In genomic region chr8:114777271-114777980, GRCm38 (mm10) we compare ENCODE assay signal across 11 mouse cellular contexts.
DNase-seq lines count a peak whose midpoint lies in the region; TF ChIP-seq lines count a peak whose summit lies in the region.
"Had no signal": no experiment of that assay in that cellular context is flagged by ENCODE, and none has a peak within 500 bp of the region (broad histone marks: within the 10 kb centered on the region; RNA-seq: fewer than 3 reads in every experiment).

No protein-coding gene starts in this region.

- H3K36me3 ChIP-seq in heart, embryonic 10.5 days = no peaks in the 10 kb centered on the region
- no peaks in the 10 kb centered on the region for H3K36me3 ChIP-seq in liver, adult 2 months (ENCODE audit: control insufficient read depth, insufficient read depth, low read length)

- H3K27me3 ChIP-seq in heart, embryonic 10.5 days (ENCODE audit: insufficient read depth, poor library complexity, severe bottlenecking) = no peaks in the 10 kb centered on the region
- no peaks in the 10 kb centered on the region for H3K27me3 ChIP-seq in liver, adult 2 months (ENCODE audit: control insufficient read depth, insufficient read depth, low read length)

- WGBS in heart, embryonic 10.5 days = 42% methylated on average over 10 of the region's 10 CpGs
- 52% methylated on average over 10 of the region's 10 CpGs for WGBS in liver, adult 2 months

- H3K4me1 ChIP-seq in heart, embryonic 10.5 days = peaks cover 46% of the 10 kb centered on the region
- H3K4me1 ChIP-seq in liver, adult 2 months (ENCODE audit: control insufficient read depth, insufficient read depth, low read length) = peaks cover 17% of the 10 kb centered on the region

- intact Hi-C loops in gastrocnemius, postnatal 36 days (cut with DNase I) = loop anchor here (10.0 kb wide), 1 partner anchor 1667 kb away; no protein-coding TSS in a partner anchor

- H3K9me3 ChIP-seq in heart, embryonic 10.5 days = no peaks in the 10 kb centered on the region

- TF ChIP-seq CTCF in liver, adult 2 months (IDR thresholded peaks at IDR 0.05; ENCODE audit: low read depth, low read length) = no peak

- no peak overlapping the region for H3K4me3 ChIP-seq in heart, embryonic 10.5 days
- H3K4me3 ChIP-seq in liver, adult 2 months (ENCODE audit: insufficient read depth, low read depth, low read length) = no peak overlapping the region
- H3K4me3 ChIP-seq: heart, adult 2 months had no signal

- no peak for TF ChIP-seq POLR2A in liver, adult 2 months (IDR thresholded peaks at IDR 0.05; ENCODE audit: extremely low read depth, insufficient read depth, low read length)

- no peak overlapping the region for H3K9ac ChIP-seq in liver, adult 2 months (ENCODE audit: low read depth, low read length)
- H3K9ac ChIP-seq: forebrain, postnatal 0 days had no signal

- peak overlapping the region; percentile 62 for H3K27ac ChIP-seq in heart, embryonic 10.5 days
- no peak overlapping the region for H3K27ac ChIP-seq in liver, adult 2 months (replicated peaks; ENCODE audit: insufficient read depth, low read depth, low read length)
- H3K27ac ChIP-seq: heart, adult 2 months had no signal

- no peak for DNase-seq in heart, embryonic 10.5 days (ENCODE audit: low spot score)
- DNase-seq in heart, adult 18-20 months = no peak
- DNase-seq in 3134 (ENCODE audit: extremely low read depth, insufficient read length, low spot score) = peak; percentile 43
- peak; percentile 51 for DNase-seq in adipocyte (ENCODE audit: low spot score)
- peak; percentile 63 for DNase-seq in liver, adult 2 months (ENCODE audit: extremely low read depth, low read depth, low spot score)
- DNase-seq in left cerebral cortex, adult 11 months (ENCODE audit: low spot score) = no peak
- DNase-seq in embryo, embryonic 9.5 days (ENCODE audit: extremely low spot score) = no peak
- DNase-seq in gastrocnemius, postnatal 36 days = no peak
- DNase-seq: cerebellum, adult 18-20 months; forebrain, postnatal 0 days; heart, adult 2 months had no signal

- no peaks in the 10 kb centered on the region for H3K79me2 ChIP-seq in liver, adult 2 months (ENCODE audit: control insufficient read depth, insufficient read depth, low read length)

Comparison
In these comparisons a context has a peak if more than half of its experiments do, and no peak if none do; other contexts are left out.
1. DNase-seq: peak in 3134 (single experiment), adipocyte (single experiment) and liver, adult 2 months (single experiment); none in heart, embryonic 10.5 days (single experiment), heart, adult 18-20 months (0 of 2), left cerebral cortex, adult 11 months (single experiment), embryo, embryonic 9.5 days (single experiment) and gastrocnemius, postnatal 36 days (0 of 2).